Mouse (Mus musculus) kidney, adult 2 months (tissue): Measurements from ENCODE around the gene Atp6v0e.

Experiments
- CTCF ChIP-seq: fragments of 200-500 bp; conservative IDR thresholded peaks from 2 replicates; pipeline ENCODE4 v1.5.1; 2011; ENCODE audit warnings: low read depth, mild to moderate bottlenecking, control low read depth, low read length, moderate library complexity, mixed read lengths; ENCODE audit not compliant: insufficient read depth, insufficient read length
- POLR2A ChIP-seq: fragments of 200-500 bp; IDR thresholded peaks from one replicate; pipeline ENCODE4 v1.6.1; 2011; ENCODE audit warnings: low read depth, low read length, control low read depth

DNA sequence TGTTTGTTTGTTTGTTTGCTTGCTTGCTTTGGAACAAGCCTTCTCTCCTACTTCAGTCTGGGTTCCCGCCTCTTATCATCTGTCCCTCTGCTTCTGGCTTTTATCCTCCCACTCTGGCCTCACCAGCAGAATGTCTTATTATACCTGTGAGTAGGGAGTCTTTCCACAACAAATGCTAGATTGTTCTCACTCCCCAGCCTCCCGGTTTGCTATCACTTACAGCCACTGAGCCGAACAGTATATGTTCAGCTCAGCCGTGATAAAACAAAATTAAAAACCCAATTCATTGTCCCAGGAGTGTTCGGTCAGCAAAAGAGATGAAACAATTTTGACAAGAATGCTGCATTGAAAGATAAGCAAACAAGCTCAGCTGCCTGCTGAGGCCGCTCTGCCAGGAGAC lies 47.0 kb downstream of the Atp6v0e start:
- TF ChIP-seq POLR2A (no peak), CTCF (no peak)
